ENCODE assay signal across 9 mouse cellular contexts in the genomic region with DNA sequence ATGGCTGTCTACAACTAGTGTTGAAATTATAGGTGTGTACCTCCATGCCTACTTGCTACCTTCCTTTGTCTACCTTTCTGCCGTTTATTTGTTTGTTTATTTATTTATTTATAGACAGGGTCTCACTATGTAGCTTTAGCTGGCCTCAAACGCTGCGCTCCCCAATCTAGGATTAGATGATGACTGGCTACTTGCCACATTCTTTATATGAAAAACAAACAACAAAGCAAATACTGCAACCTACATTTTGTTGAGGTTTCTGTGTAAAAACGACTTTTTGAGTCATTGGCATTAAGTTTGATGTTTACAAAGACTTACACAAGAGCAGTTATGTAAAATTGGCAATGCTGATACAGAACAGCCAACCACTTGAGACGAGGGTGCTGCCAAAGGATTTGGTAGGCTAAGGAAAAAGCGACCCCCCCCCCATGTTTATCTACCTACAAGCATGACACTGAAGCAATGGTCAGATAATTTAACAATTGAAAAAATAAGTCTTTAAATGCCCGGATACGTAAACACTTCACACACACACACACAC. TPM values are rescaled to one million over a fixed set of nuclear protein-coding genes. Genes with fewer than 3 reads are reported as not detected.
A peak's percentile ranks its signal among the peaks of the same experiment; 100 is the strongest.
DNase-seq lines count a peak whose midpoint lies in the region; ATAC-seq and TF ChIP-seq lines count a peak whose summit lies in the region.
"Had no signal": no experiment of that assay in that cellular context is flagged by ENCODE, and none has a peak within 500 bp of the region (broad histone marks: within the 10 kb centered on the region; RNA-seq: fewer than 3 reads in every experiment).

No protein-coding gene starts in this region.

- ATAC-seq in embryonic facial prominence, embryonic 12.5 days (ENCODE audit: insufficient number of reproducible peaks, insufficient read depth, low FRiP score, low TSS enrichment) = no peak
- ATAC-seq in intestine, embryonic 16.5 days = no peak
- no peak for ATAC-seq in neural tube, embryonic 12.5 days (ENCODE audit: low FRiP score, low read depth)
- no peak for ATAC-seq in erythroid progenitor cell, adult 5-6 weeks (replicated peaks; ENCODE audit: low FRiP score, poor library complexity, severe bottlenecking)

- H3K4me2 ChIP-seq in embryonic facial prominence, embryonic 12.5 days (replicated peaks) = peak overlapping the region; percentile 83
- peak overlapping the region; percentile 66 for H3K4me2 ChIP-seq in intestine, embryonic 16.5 days (ENCODE audit: low read depth, low read length)
- peak overlapping the region; percentile 92 for H3K4me2 ChIP-seq in neural tube, embryonic 12.5 days (replicated peaks)

- peaks cover 15% of the 10 kb centered on the region for H3K36me3 ChIP-seq in liver, adult 2 months (ENCODE audit: control insufficient read depth, insufficient read depth, low read length)
- peaks cover 18% of the 10 kb centered on the region for H3K36me3 ChIP-seq in embryonic facial prominence, embryonic 12.5 days
- no peaks in the 10 kb centered on the region for H3K36me3 ChIP-seq in intestine, embryonic 16.5 days (ENCODE audit: control insufficient read depth, insufficient read depth, low read length)
- peaks cover 15% of the 10 kb centered on the region for H3K36me3 ChIP-seq in neural tube, embryonic 12.5 days

- no peak for TF ChIP-seq POLR2A in liver, adult 2 months (IDR thresholded peaks at IDR 0.05; ENCODE audit: extremely low read depth, insufficient read depth, low read length)

- DNase-seq in liver, adult 2 months (ENCODE audit: extremely low read depth, low read depth, low spot score) = peak; percentile 65
- DNase-seq in liver = no peak
- DNase-seq in embryo, embryonic 10.5 days (ENCODE audit: low spot score) = no peak
- no peak for DNase-seq in frontal cortex, adult 2 months (ENCODE audit: extremely low spot score in 1 of 2, low spot score in 1 of 2)
- DNase-seq: adrenal gland, adult 2 months had no signal

- H3K27ac ChIP-seq in liver, adult 2 months (replicated peaks; ENCODE audit: insufficient read depth, low read depth, low read length) = no peak overlapping the region
- no peak overlapping the region for H3K27ac ChIP-seq in embryonic facial prominence, embryonic 12.5 days
- H3K27ac ChIP-seq in intestine, embryonic 16.5 days (ENCODE audit: low read length) = no peak overlapping the region
- H3K27ac ChIP-seq in neural tube, embryonic 12.5 days = no peak overlapping the region

- no peaks in the 10 kb centered on the region for H3K27me3 ChIP-seq in liver, adult 2 months (ENCODE audit: control insufficient read depth, insufficient read depth, low read length)
- no peaks in the 10 kb centered on the region for H3K27me3 ChIP-seq in embryonic facial prominence, embryonic 12.5 days
- no peaks in the 10 kb centered on the region for H3K27me3 ChIP-seq in intestine, embryonic 16.5 days (replicated peaks; ENCODE audit: control insufficient read depth, insufficient read depth, low read length)
- H3K27me3 ChIP-seq in neural tube, embryonic 12.5 days (replicated peaks) = no peaks in the 10 kb centered on the region

- H3K9ac ChIP-seq in liver, adult 2 months (ENCODE audit: low read depth, low read length) = no peak overlapping the region
- peak overlapping the region; percentile 90 for H3K9ac ChIP-seq in embryonic facial prominence, embryonic 12.5 days
- peak overlapping the region; percentile 100; the same call in 1 of the 2 replicates for H3K9ac ChIP-seq in intestine, embryonic 16.5 days (ENCODE audit: low read depth, low read length)
- H3K9ac ChIP-seq in neural tube, embryonic 12.5 days = 0 out of 2 replicates have a peak overlapping the region, but pooled peaks have one; percentile 99

- H3K79me2 ChIP-seq in liver, adult 2 months (ENCODE audit: control insufficient read depth, insufficient read depth, low read length) = peaks cover 27% of the 10 kb centered on the region; the same call in 1 of the 2 replicates

- no peaks in the 10 kb centered on the region for H3K9me3 ChIP-seq in embryonic facial prominence, embryonic 12.5 days
- no peaks in the 10 kb centered on the region for H3K9me3 ChIP-seq in intestine, embryonic 16.5 days (ENCODE audit: control insufficient read depth, low read length)
- H3K9me3 ChIP-seq in neural tube, embryonic 12.5 days = no peaks in the 10 kb centered on the region

- H3K4me1 ChIP-seq in liver, adult 2 months (ENCODE audit: control insufficient read depth, insufficient read depth, low read length) = peaks cover 19% of the 10 kb centered on the region
- H3K4me1 ChIP-seq in embryonic facial prominence, embryonic 12.5 days = peaks cover 25% of the 10 kb centered on the region
- H3K4me1 ChIP-seq in intestine, embryonic 16.5 days (ENCODE audit: control insufficient read depth, insufficient read depth, low read length) = peaks cover 30% of the 10 kb centered on the region
- peaks cover 27% of the 10 kb centered on the region for H3K4me1 ChIP-seq in neural tube, embryonic 12.5 days

- TF ChIP-seq CTCF in liver, adult 2 months (IDR thresholded peaks at IDR 0.05; ENCODE audit: low read depth, low read length) = no peak

- WGBS in liver, adult 2 months = 7% methylated on average over 8 of the region's 8 CpGs
- 71% methylated on average over 8 of the region's 8 CpGs for WGBS in embryonic facial prominence, embryonic 12.5 days
- WGBS in intestine, embryonic 16.5 days = 55% methylated on average over 8 of the region's 8 CpGs
- WGBS in neural tube, embryonic 12.5 days = 81% methylated on average over 8 of the region's 8 CpGs

- H3K4me3 ChIP-seq in liver, adult 2 months (ENCODE audit: insufficient read depth, low read depth, low read length) = peak overlapping the region; percentile 27; the same call in 1 of the 2 replicates
- peak overlapping the region; percentile 69 for H3K4me3 ChIP-seq in embryonic facial prominence, embryonic 12.5 days
- peak overlapping the region; percentile 98; the same call in 1 of the 2 replicates for H3K4me3 ChIP-seq in intestine, embryonic 16.5 days (ENCODE audit: low read length)
- peak overlapping the region; percentile 3; the same call in 1 of the 2 replicates for H3K4me3 ChIP-seq in neural tube, embryonic 12.5 days

RNA-seq across cellular contexts. Expression of a gene that starts 2.2 kb away (rescaled TPM):
- total RNA-seq in liver, adult 2 months (2014; rRNA removed) = 8.6 and 13.8 TPM in 2 replicates
- 26.5 and 30.8 TPM in 2 replicates for polyA plus RNA-seq in liver, adult 2 months (2012; rRNA removed)
- polyA plus RNA-seq in embryonic facial prominence, embryonic 12.5 days (2016; fragmentation: Nextera tagmentation; extraction: Ambion mirVana) = 26.4 and 27.9 TPM in 2 replicates
- polyA plus RNA-seq in intestine, embryonic 16.5 days (2015; fragmentation: Nextera tagmentation; extraction: Ambion mirVana) = 27.8 and 32.5 TPM in 2 replicates
- polyA plus RNA-seq in neural tube, embryonic 12.5 days (2016; fragmentation: Nextera tagmentation; extraction: Ambion mirVana) = 26.7 and 26.9 TPM in 2 replicates
- 2.2 and 23.5 TPM in 2 replicates for total RNA-seq in erythroid progenitor cell, adult 5-6 weeks (2015; ENCODE audit: low replicate concordance)
- 3.6 and 4.6 TPM in 2 replicates for total RNA-seq in erythroid progenitor cell, adult 5-6 weeks (2017; ENCODE audit: low replicate concordance)
- polyA plus RNA-seq in frontal cortex, adult 2 months (2012; rRNA removed) = 29.3 and 31.6 TPM in 2 replicates

RNA-seq across cellular contexts. Expression of a gene that starts 2.5 kb away (rescaled TPM):
- 88.6 and 89.8 TPM in 2 replicates for total RNA-seq in liver, adult 2 months (2014; rRNA removed)
- polyA plus RNA-seq in liver, adult 2 months (2012; rRNA removed) = 95.1 and 112 TPM in 2 replicates
- polyA plus RNA-seq in embryonic facial prominence, embryonic 12.5 days (2016; fragmentation: Nextera tagmentation; extraction: Ambion mirVana) = 949 and 978 TPM in 2 replicates
- 499 and 529 TPM in 2 replicates for polyA plus RNA-seq in intestine, embryonic 16.5 days (2015; fragmentation: Nextera tagmentation; extraction: Ambion mirVana)
- polyA plus RNA-seq in neural tube, embryonic 12.5 days (2016; fragmentation: Nextera tagmentation; extraction: Ambion mirVana) = 819 and 832 TPM in 2 replicates
- total RNA-seq in erythroid progenitor cell, adult 5-6 weeks (2015; ENCODE audit: low replicate concordance) = 242 and 276 TPM in 2 replicates
- 439 and 531 TPM in 2 replicates for total RNA-seq in erythroid progenitor cell, adult 5-6 weeks (2017; ENCODE audit: low replicate concordance)
- polyA plus RNA-seq in frontal cortex, adult 2 months (2012; rRNA removed) = 513 and 799 TPM in 2 replicates

RNA-seq across cellular contexts. Expression of a gene that starts 31.4 kb away (rescaled TPM):
- 3.1 and 7.3 TPM in 2 replicates for total RNA-seq in liver, adult 2 months (2014; rRNA removed)
- 25.4 and 25.8 TPM in 2 replicates for polyA plus RNA-seq in liver, adult 2 months (2012; rRNA removed)
- 44.3 and 47.6 TPM in 2 replicates for polyA plus RNA-seq in embryonic facial prominence, embryonic 12.5 days (2016; fragmentation: Nextera tagmentation; extraction: Ambion mirVana)
- 17.5 and 21.0 TPM in 2 replicates for polyA plus RNA-seq in intestine, embryonic 16.5 days (2015; fragmentation: Nextera tagmentation; extraction: Ambion mirVana)
- polyA plus RNA-seq in neural tube, embryonic 12.5 days (2016; fragmentation: Nextera tagmentation; extraction: Ambion mirVana) = 36.5 and 39.9 TPM in 2 replicates
- total RNA-seq in erythroid progenitor cell, adult 5-6 weeks (2015; ENCODE audit: low replicate concordance) = 0.42 and 2.2 TPM in 2 replicates
- total RNA-seq in erythroid progenitor cell, adult 5-6 weeks (2017; ENCODE audit: low replicate concordance) = 1.7 TPM in 1 of 2 replicates, not detected in the other
- polyA plus RNA-seq in frontal cortex, adult 2 months (2012; rRNA removed) = 89.1 and 98.7 TPM in 2 replicates

RNA-seq across cellular contexts. Expression of a gene that starts 38.6 kb away (rescaled TPM):
- not detected in 2 replicates for total RNA-seq in liver, adult 2 months (2014; rRNA removed)
- polyA plus RNA-seq in liver, adult 2 months (2012; rRNA removed) = 0.26 TPM in 1 of 2 replicates, not detected in the other
- polyA plus RNA-seq in embryonic facial prominence, embryonic 12.5 days (2016; fragmentation: Nextera tagmentation; extraction: Ambion mirVana) = 1.1 TPM in 2 replicates
- polyA plus RNA-seq in intestine, embryonic 16.5 days (2015; fragmentation: Nextera tagmentation; extraction: Ambion mirVana) = 0.69 and 0.71 TPM in 2 replicates
- 0.75 and 0.92 TPM in 2 replicates for polyA plus RNA-seq in neural tube, embryonic 12.5 days (2016; fragmentation: Nextera tagmentation; extraction: Ambion mirVana)
- not detected in 2 replicates for total RNA-seq in erythroid progenitor cell, adult 5-6 weeks (2015; ENCODE audit: low replicate concordance)
- 1.5 TPM in 1 of 2 replicates, not detected in the other for total RNA-seq in erythroid progenitor cell, adult 5-6 weeks (2017; ENCODE audit: low replicate concordance)
- polyA plus RNA-seq in frontal cortex, adult 2 months (2012; rRNA removed) = 78.9 and 79.5 TPM in 2 replicates

RNA-seq across cellular contexts. Expression of a gene that starts 55.5 kb away (rescaled TPM):
- total RNA-seq in liver, adult 2 months (2014; rRNA removed) = 0.20 and 0.28 TPM in 2 replicates
- 0.65 and 0.77 TPM in 2 replicates for polyA plus RNA-seq in liver, adult 2 months (2012; rRNA removed)
- polyA plus RNA-seq in embryonic facial prominence, embryonic 12.5 days (2016; fragmentation: Nextera tagmentation; extraction: Ambion mirVana) = 27.9 and 31.0 TPM in 2 replicates
- 112 and 120 TPM in 2 replicates for polyA plus RNA-seq in intestine, embryonic 16.5 days (2015; fragmentation: Nextera tagmentation; extraction: Ambion mirVana)
- polyA plus RNA-seq in neural tube, embryonic 12.5 days (2016; fragmentation: Nextera tagmentation; extraction: Ambion mirVana) = 27.6 and 28.7 TPM in 2 replicates
- total RNA-seq in erythroid progenitor cell, adult 5-6 weeks (2015; ENCODE audit: low replicate concordance) = not detected in 2 replicates
- total RNA-seq in erythroid progenitor cell, adult 5-6 weeks (2017; ENCODE audit: low replicate concordance) = 0.90 and 5.5 TPM in 2 replicates
- 12.3 and 21.7 TPM in 2 replicates for polyA plus RNA-seq in frontal cortex, adult 2 months (2012; rRNA removed)

Comparison
In these comparisons a context has a peak if more than half of its experiments do, and no peak if none do; other contexts are left out.
1. H3K4me3 ChIP-seq: peak in every context shown above with its lines; median percentile 98 in intestine, embryonic 16.5 days; 69 in embryonic facial prominence, embryonic 12.5 days; 27 in liver, adult 2 months; 3 in neural tube, embryonic 12.5 days.